8 mouse cellular contexts compared by ENCODE assay signal in the genomic region with DNA sequence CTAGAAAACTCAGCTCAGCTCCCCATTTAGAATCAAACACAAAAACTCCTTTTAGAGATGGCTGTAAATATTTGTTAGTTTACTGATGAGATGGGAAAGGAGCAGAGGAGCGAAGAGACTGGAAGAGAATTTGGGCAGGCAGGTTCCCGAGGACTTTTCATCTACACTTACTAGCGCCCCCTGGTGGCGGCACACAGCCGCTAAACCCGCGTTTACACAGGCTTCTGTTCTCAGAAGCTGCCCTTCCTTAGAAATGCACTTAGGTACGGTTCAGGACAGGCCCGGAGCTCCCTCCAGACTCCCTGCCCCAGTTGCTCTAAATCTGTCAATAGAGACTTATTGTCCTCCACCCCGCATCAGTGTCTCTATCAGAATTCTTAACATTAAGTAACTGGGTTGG.
DNase-seq lines count a peak whose midpoint lies in the region; TF ChIP-seq lines count a peak whose summit lies in the region.

No protein-coding gene starts in this region.

- no peaks in the 10 kb centered on the region for H3K4me1 ChIP-seq in heart, adult 2 months (ENCODE audit: control insufficient read depth, insufficient read depth, low read length)

- intact Hi-C loops in heart, adult 2 months (cut with DNase I) = loop anchor here (1.0 kb wide), 1 partner anchor 94 kb away; no protein-coding TSS in a partner anchor

- H3K9ac ChIP-seq in heart, adult 2 months (ENCODE audit: low read depth, low read length) = no peak overlapping the region

- H3K27me3 ChIP-seq in heart, adult 2 months (ENCODE audit: control insufficient read depth, insufficient read depth, low read length) = no peaks in the 10 kb centered on the region; the same call in 1 of the 2 replicates

- TF ChIP-seq POLR2A in heart, adult 2 months (IDR thresholded peaks at IDR 0.05; ENCODE audit: insufficient read depth, low read depth, low read length) = no peak

- no peak overlapping the region for H3K4me3 ChIP-seq in heart, adult 2 months

- WGBS in heart, adult 2 months = 8% methylated on average over 10 of the region's 10 CpGs

- no peak overlapping the region for H3K27ac ChIP-seq in heart, adult 2 months

- no peaks in the 10 kb centered on the region for H3K36me3 ChIP-seq in heart, adult 2 months (ENCODE audit: control insufficient read depth, insufficient read depth, low read length)

- peak; percentile 97 for TF ChIP-seq CTCF in heart, adult 2 months (IDR thresholded peaks at IDR 0.05)

- TF ChIP-seq EP300 in heart, adult 2 months (IDR thresholded peaks at IDR 0.05; ENCODE audit: insufficient read depth, low read depth, low read length) = no peak

- DNase-seq in B cell, adult 2 months = peak; percentile 55 to 56
- DNase-seq in adrenal gland, adult 2 months = peak; percentile 66
- peak; percentile 88 for DNase-seq in embryo, embryonic 10.5 days (ENCODE audit: low spot score)
- peak; percentile 41 to 69 for DNase-seq in heart, adult 2 months
- DNase-seq in kidney, postnatal 25 days = peak; percentile 72 to 86
- DNase-seq in lung, adult 18-20 months = peak; percentile 42 to 57
- peak; percentile 74 for DNase-seq in ovary, postnatal 36 days (ENCODE audit: low spot score)
- peak; percentile 65 for DNase-seq in thymus, postnatal 14 days

- H3K79me2 ChIP-seq in heart, adult 2 months (replicated peaks; ENCODE audit: control insufficient read depth, insufficient read depth, low read length) = no peaks in the 10 kb centered on the region
